Mouse (Mus musculus) thymus, adult 2 months (tissue): ENCODE results near the gene Pla2g2c.

Source experiments
- CTCF ChIP-seq: fragments of 200-500 bp; IDR thresholded peaks from 2 replicates; pipeline ENCODE4 v1.5.1; 2012; ENCODE audit warnings: mild to moderate bottlenecking, control low read depth, low read length, moderate library complexity, borderline replicate concordance; ENCODE audit not compliant: control insufficient read depth, poor library complexity, insufficient read depth; ENCODE audit errors: extremely low read depth
- POLR2A ChIP-seq: fragments of 200-500 bp; IDR thresholded peaks from 2 replicates; pipeline ENCODE4 v1.6.1; 2012; ENCODE audit warnings: mild to moderate bottlenecking, low read length, control low read depth, moderate library complexity; ENCODE audit not compliant: control insufficient read depth, poor library complexity, insufficient read depth; ENCODE audit errors: extremely low read depth

GRCm38 (mm10) chr4:138754432-138754831 lies 29.8 kb downstream of the Pla2g2c start:
- no peak for TF ChIP-seq POLR2A
- no peak for TF ChIP-seq CTCF
